Mouse (Mus musculus) midbrain, embryonic 10.5 days (tissue): Measurements from ENCODE around the gene Nell1. TPM values are rescaled to one million over a fixed set of nuclear protein-coding genes. Genes with fewer than 3 reads are reported as not detected.

ENCODE experiments used
- DNase-seq: peaks from one replicate; pipeline ENCODE4 v3.0.0-alpha.2; 2017; ENCODE audit warnings: low spot score
- H3K27ac ChIP-seq: fragments of 300-500 bp; sonication (generic); replicated peaks from 2 replicates; pipeline ENCODE4 v1.5.1; 2016; ENCODE audit warnings: mild to moderate bottlenecking
- H3K27me3 ChIP-seq: fragments of 300-500 bp; sonication (generic); 2 replicates; pipeline ENCODE4 v1.6.1; 2016; ENCODE audit warnings: low read depth, mild to moderate bottlenecking; ENCODE audit not compliant: poor library complexity, severe bottlenecking
- H3K36me3 ChIP-seq: fragments of 300-500 bp; sonication (generic); 2 replicates; pipeline ENCODE4 v1.6.1; 2016; ENCODE audit warnings: mild to moderate bottlenecking, moderate library complexity
- H3K4me1 ChIP-seq: fragments of 300-500 bp; sonication (generic); 2 replicates; pipeline ENCODE4 v1.6.1; 2016
- H3K4me3 ChIP-seq: fragments of 300-500 bp; sonication (generic); 2 replicates; pipeline ENCODE4 v1.5.1; 2016; ENCODE audit warnings: mild to moderate bottlenecking, moderate library complexity
- H3K9me3 ChIP-seq: fragments of 300-500 bp; sonication (generic); replicated peaks from 2 replicates; pipeline ENCODE4 v1.6.1; 2016; ENCODE audit warnings: mild to moderate bottlenecking
- WGBS: fragments of 180-500 bp; shearing (Covaris S2); methylation state at CpG from one replicate; pipeline ENCODE4 v1.1.7; 2016; 5-methylcytosine and 5-hydroxymethylcytosine counted together
- polyA plus RNA-seq: library from polyadenylated mRNA; unstranded; fragments of >200 nt; fragmentation: Nextera tagmentation; extraction: Ambion mirVana; gene quantifications from 2 replicates; pipeline ENCODE4 v1.2.1, GENCODE M21; 2016

Nell1 gene
- polyA plus RNA-seq, 1 experiment from 2014 or later: 0.54 TPM

DNA sequence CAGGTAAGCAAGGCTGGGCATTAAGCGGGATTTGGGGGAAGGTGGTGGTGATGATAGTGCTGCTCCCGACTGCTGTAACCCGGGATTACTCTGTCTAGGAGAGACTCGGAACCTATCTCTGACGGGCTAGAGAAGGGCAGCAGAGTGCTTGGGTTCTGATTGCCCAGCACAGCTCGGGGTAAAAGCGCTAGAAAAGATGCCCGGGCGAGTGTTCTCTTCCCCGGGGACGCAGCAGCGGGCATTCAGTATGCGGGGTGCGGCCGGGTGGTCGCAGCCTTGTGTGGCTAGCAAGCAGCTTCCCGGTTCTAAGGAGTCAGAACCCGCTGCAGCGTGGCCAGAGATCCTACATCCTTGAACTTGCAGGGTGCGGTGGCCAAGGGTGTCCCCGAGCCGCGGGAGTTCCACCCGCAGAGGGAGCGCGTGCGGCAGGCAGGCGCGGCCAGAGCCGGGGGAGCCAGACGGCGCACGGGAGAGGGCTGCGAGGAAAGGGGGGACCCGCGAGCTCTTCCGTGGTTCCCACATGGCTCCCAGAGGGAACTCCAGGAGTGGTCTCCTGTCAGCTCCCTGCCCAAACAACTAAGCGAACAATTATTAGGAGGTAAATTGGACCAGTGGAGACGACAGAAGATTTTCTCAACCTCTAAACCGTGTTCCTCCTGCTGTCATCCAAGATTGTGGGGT is 917 bp downstream of the Nell1 start:
- peak; percentile 44 for DNase-seq
- Histone ChIP-seq H3K4me3 (peak overlapping the region; percentile 73), H3K36me3 (no peaks in the 10 kb centered on the region), H3K9me3 (no peaks in the 10 kb centered on the region), H3K4me1 (peaks cover 22% of the 10 kb centered on the region), H3K27me3 (peaks cover 97% of the 10 kb centered on the region), H3K27ac (peak overlapping the region; percentile 55; the same call in 1 of the 2 replicates)
- WGBS: under 1% methylated on average over 40 of the region's 40 CpGs

DNA sequence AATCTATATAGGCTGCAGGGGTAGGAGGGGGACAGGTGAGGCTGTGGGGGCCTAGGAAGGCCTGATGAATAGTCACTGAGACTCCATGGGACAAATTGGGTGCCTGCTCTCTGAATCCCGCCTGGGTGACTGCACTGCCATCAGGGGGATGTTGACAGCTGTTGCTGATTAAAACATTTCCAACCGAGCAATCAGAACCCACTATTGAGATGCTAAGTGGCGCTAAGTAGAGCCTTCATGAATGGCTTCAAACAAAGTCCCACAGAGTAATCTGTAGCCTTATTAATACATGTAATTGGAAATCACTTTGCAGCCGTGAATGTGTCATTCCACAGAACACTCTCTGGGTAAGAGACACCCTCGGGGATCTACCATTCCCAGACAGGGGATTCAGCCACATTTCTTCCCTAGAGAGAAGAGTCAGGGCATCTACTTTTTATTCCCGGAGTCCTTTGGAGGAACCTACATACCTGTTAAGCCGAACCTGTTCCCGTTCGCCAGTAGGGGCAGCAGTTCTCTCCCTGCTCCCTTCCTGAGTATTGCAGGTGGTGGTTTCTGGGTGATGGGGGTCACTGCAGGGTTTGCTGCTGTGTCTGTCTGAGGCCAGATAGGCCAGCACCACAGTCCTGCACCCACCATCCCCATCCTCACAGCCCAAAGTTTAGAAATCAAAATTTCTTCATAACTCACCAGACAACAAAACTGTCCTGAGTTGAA is 7.0 kb downstream of the Nell1 start:
- Histone ChIP-seq H3K9me3 (no peaks in the 10 kb centered on the region), H3K27ac (no peak overlapping the region), H3K4me1 (peaks cover 12% of the 10 kb centered on the region), H3K4me3 (no peak overlapping the region), H3K36me3 (no peaks in the 10 kb centered on the region), H3K27me3 (peaks cover 86% of the 10 kb centered on the region)
- no peak for DNase-seq
- whole genome bisulfite sequencing: 7% methylated on average over 9 of the region's 9 CpGs

GRCm38 (mm10) chr7:49984698-49985097 is 10.0 kb downstream of the Nell1 start:
- Histone ChIP-seq H3K4me1 (peaks cover 12% of the 10 kb centered on the region), H3K9me3 (no peaks in the 10 kb centered on the region), H3K36me3 (no peaks in the 10 kb centered on the region), H3K4me3 (no peak overlapping the region), H3K27me3 (peaks cover 56% of the 10 kb centered on the region), H3K27ac (no peak overlapping the region)
- WGBS: 25% methylated on average over 6 of the region's 6 CpGs
- DNase-seq: no peak

- DNase-seq: no peak
- 88% methylated on average over 8 of the region's 8 CpGs for WGBS
- Histone ChIP-seq H3K27me3 (peaks cover 43% of the 10 kb centered on the region), H3K27ac (no peak overlapping the region), H3K9me3 (no peaks in the 10 kb centered on the region), H3K36me3 (no peaks in the 10 kb centered on the region), H3K4me3 (no peak overlapping the region), H3K4me1 (peaks cover 12% of the 10 kb centered on the region)
Observed at GRCm38 (mm10) chr7:49985947-49986346, 11.3 kb downstream of the Nell1 start.

GRCm38 (mm10) chr7:49999321-49999720 is 24.7 kb downstream of the Nell1 start:
- no peak for DNase-seq
- no peaks in the 10 kb centered on the region for H3K36me3 ChIP-seq
- H3K27ac ChIP-seq: no peak overlapping the region
- no peaks in the 10 kb centered on the region for H3K27me3 ChIP-seq
- no peaks in the 10 kb centered on the region for H3K9me3 ChIP-seq
- H3K4me1 ChIP-seq: no peaks in the 10 kb centered on the region
- 82% methylated on average over 4 of the region's 4 CpGs for WGBS
- H3K4me3 ChIP-seq: no peak overlapping the region

GRCm38 (mm10) chr7:50005268-50005667 is 30.6 kb downstream of the Nell1 start:
- DNase-seq: no peak
- WGBS: 81% methylated on average over 2 of the region's 2 CpGs

GRCm38 (mm10) chr7:50035187-50036153 is 60.8 kb downstream of the Nell1 start:
- 88% methylated on average over 13 of the region's 13 CpGs for WGBS
- no peaks in the 10 kb centered on the region for H3K36me3 ChIP-seq
- H3K4me3 ChIP-seq: no peak overlapping the region
- no peaks in the 10 kb centered on the region for H3K4me1 ChIP-seq
- no peak overlapping the region for H3K27ac ChIP-seq
- no peak for DNase-seq
- H3K9me3 ChIP-seq: no peaks in the 10 kb centered on the region
- no peaks in the 10 kb centered on the region for H3K27me3 ChIP-seq

More at GRCm38 (mm10) chr7:50005268-50005667, 30.6 kb downstream of the Nell1 start:
- Histone ChIP-seq H3K4me1 (no peaks in the 10 kb centered on the region), H3K27me3 (no peaks in the 10 kb centered on the region), H3K4me3 (no peak overlapping the region), H3K9me3 (no peaks in the 10 kb centered on the region), H3K36me3 (no peaks in the 10 kb centered on the region), H3K27ac (no peak overlapping the region)

GRCm38 (mm10) chr7:50041112-50041511 is 66.4 kb downstream of the Nell1 start:
- no peaks in the 10 kb centered on the region for H3K36me3 ChIP-seq
- no peak for DNase-seq
- H3K9me3 ChIP-seq: no peaks in the 10 kb centered on the region
- H3K27me3 ChIP-seq: no peaks in the 10 kb centered on the region
- H3K4me1 ChIP-seq: no peaks in the 10 kb centered on the region
- 71% methylated on average over 6 of the region's 6 CpGs for WGBS
- no peak overlapping the region for H3K4me3 ChIP-seq
- no peak overlapping the region for H3K27ac ChIP-seq

GRCm38 (mm10) chr7:50050144-50050543 is 75.5 kb downstream of the Nell1 start:
- no peak for DNase-seq
- Histone ChIP-seq H3K27me3 (no peaks in the 10 kb centered on the region), H3K9me3 (no peaks in the 10 kb centered on the region), H3K27ac (no peak overlapping the region), H3K4me3 (no peak overlapping the region), H3K4me1 (peaks cover 4% of the 10 kb centered on the region; the same call in 1 of the 2 replicates), H3K36me3 (no peaks in the 10 kb centered on the region)
- WGBS: over 99% methylated on average over 4 of the region's 4 CpGs

DNA sequence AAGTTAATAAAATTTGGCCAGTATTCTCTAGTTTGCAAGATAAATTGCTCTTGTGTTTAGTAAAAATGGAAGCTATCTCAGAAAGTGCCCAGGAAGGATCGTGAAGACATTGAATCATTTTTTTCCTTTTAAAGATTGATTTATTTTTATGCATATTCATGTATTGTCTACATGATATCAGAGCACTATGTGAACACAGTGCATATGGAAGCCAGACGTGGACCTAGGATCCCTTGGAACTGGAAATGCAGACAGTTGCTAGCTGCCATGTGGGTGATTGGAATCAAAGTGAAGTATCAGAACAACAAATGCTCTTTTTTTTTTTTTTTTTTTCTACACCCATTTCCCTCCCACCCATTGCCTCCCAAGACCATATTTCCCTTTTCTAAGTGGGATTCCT is 79.0 kb downstream of the Nell1 start:
- 81% methylated on average over 2 of the region's 2 CpGs for WGBS
- Histone ChIP-seq H3K27me3 (no peaks in the 10 kb centered on the region), H3K9me3 (no peaks in the 10 kb centered on the region), H3K4me1 (peaks cover 2% of the 10 kb centered on the region; the same call in 1 of the 2 replicates), H3K4me3 (no peak overlapping the region), H3K27ac (no peak overlapping the region), H3K36me3 (no peaks in the 10 kb centered on the region)
- no peak for DNase-seq

DNA sequence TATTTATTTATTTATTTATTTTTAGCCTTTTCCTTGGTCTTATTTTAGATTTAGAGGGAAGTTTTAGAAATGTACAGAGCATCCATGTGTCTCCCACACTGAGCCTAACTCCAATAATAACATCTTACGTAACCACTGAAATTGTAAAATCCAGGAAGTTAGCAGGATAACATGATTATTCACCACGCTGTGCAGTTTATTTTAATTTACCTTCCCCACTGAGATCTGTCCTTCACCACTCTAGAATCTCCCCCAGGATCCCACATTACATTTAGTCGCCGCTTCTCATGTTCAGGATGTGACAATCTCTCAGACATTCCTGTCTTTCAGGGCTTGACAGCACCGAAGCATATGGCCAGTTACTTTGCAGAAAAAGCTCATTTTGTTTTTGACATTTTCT is 119.8 kb downstream of the Nell1 start:
- no peak overlapping the region for H3K27ac ChIP-seq
- WGBS: 81% methylated on average over 5 of the region's 5 CpGs

GRCm38 (mm10) chr7:50105612-50106321 is 131.1 kb downstream of the Nell1 start:
- peak; percentile 18 for DNase-seq
- Histone ChIP-seq H3K36me3 (no peaks in the 10 kb centered on the region), H3K27me3 (peaks cover 16% of the 10 kb centered on the region), H3K4me3 (no peak overlapping the region), H3K27ac (no peak overlapping the region), H3K4me1 (peaks cover 3% of the 10 kb centered on the region), H3K9me3 (no peaks in the 10 kb centered on the region)
- WGBS: 59% methylated on average over 8 of the region's 8 CpGs

More for the DNA sequence above, 119.8 kb downstream of the Nell1 start:
- DNase-seq: no peak
- Histone ChIP-seq H3K27me3 (no peaks in the 10 kb centered on the region), H3K36me3 (no peaks in the 10 kb centered on the region), H3K9me3 (no peaks in the 10 kb centered on the region), H3K4me1 (no peaks in the 10 kb centered on the region), H3K4me3 (no peak overlapping the region)
